Mouse (Mus musculus) CD4-positive, CD25-positive, alpha-beta regulatory T cell, adult 2 months (primary cell): ENCODE measurements around the gene Akna.

Experiments
- DNase-seq: peaks from one replicate; pipeline ENCODE4 v3.0.0-alpha.2; 2012; ENCODE audit warnings: low read depth, low spot score

The Akna gene

GRCm38 (mm10) chr4:63403040-63403959 lies at the start of gene Akna:
TSS of gene Akna (minus strand) at chr4:63403354.
- peak; percentile 90 for DNase-seq

GRCm38 (mm10) chr4:63452555-63452954 lies 49.4 kb upstream of the Akna start:
- no peak for DNase-seq

GRCm38 (mm10) chr4:63450551-63450950 lies 47.4 kb upstream of the Akna start:
- no peak for DNase-seq

- no peak for DNase-seq
Measured at GRCm38 (mm10) chr4:63444362-63445066, 41.4 kb upstream of the Akna start.

GRCm38 (mm10) chr4:63443101-63443500 lies 39.9 kb upstream of the Akna start:
- DNase-seq: no peak

GRCm38 (mm10) chr4:63441616-63442015 lies 38.5 kb upstream of the Akna start:
- no peak for DNase-seq

GRCm38 (mm10) chr4:63440262-63440661 lies 37.1 kb upstream of the Akna start:
- no peak for DNase-seq

GRCm38 (mm10) chr4:63437968-63438367 lies 34.8 kb upstream of the Akna start:
- no peak for DNase-seq

GRCm38 (mm10) chr4:63437119-63437815 lies 34.1 kb upstream of the Akna start:
- no peak for DNase-seq

- no peak for DNase-seq
Measured at GRCm38 (mm10) chr4:63435402-63435801, 32.2 kb upstream of the Akna start.

GRCm38 (mm10) chr4:63431098-63431497 lies 27.9 kb upstream of the Akna start:
- no peak for DNase-seq

GRCm38 (mm10) chr4:63430357-63430756 lies 27.2 kb upstream of the Akna start:
- DNase-seq: no peak

- no peak for DNase-seq
Measured at GRCm38 (mm10) chr4:63426308-63426707, 23.2 kb upstream of the Akna start.

- DNase-seq: no peak
Measured at GRCm38 (mm10) chr4:63423811-63424210, 20.7 kb upstream of the Akna start.

GRCm38 (mm10) chr4:63423231-63423630 lies 20.1 kb upstream of the Akna start:
- no peak for DNase-seq

- no peak for DNase-seq
Measured at GRCm38 (mm10) chr4:63420143-63420920, 17.2 kb upstream of the Akna start.

GRCm38 (mm10) chr4:63418270-63418669 lies 15.1 kb upstream of the Akna start:
- DNase-seq: no peak

GRCm38 (mm10) chr4:63417318-63417957 lies 14.3 kb upstream of the Akna start:
- peak; percentile 87 for DNase-seq

GRCm38 (mm10) chr4:63414951-63415350 lies 11.8 kb upstream of the Akna start:
- no peak for DNase-seq

GRCm38 (mm10) chr4:63411222-63411621 lies 8.1 kb upstream of the Akna start:
- DNase-seq: peak; percentile 15

- peak; percentile 97 for DNase-seq
Measured at GRCm38 (mm10) chr4:63410583-63410934, 7.4 kb upstream of the Akna start.
